9 mouse cellular contexts compared by ENCODE assay signal in the genomic region with DNA sequence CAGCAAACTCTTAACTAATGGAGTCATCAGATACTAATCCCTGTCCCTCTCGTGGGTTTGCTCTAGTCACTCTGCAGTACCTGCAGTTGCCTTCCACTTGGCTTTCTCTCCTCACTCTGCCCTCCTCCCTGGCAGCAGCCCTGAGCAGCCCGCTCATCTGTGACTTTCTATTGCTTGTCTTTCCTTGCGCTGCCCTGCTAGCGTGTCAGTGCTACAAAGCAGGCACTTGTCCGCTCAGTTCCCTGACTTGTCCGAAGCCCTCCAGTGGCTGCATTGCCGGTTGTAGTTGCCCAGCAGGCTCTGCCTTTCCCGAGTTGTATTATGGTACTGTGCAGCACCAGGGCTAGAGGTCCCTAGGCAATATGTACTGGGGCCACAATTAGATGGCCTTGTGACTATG.
A peak's percentile ranks its signal among the peaks of the same experiment; 100 is the strongest.
DNase-seq lines count a peak whose midpoint lies in the region; ATAC-seq and TF ChIP-seq lines count a peak whose summit lies in the region.
"Had no signal": no experiment of that assay in that cellular context is flagged by ENCODE, and none has a peak within 500 bp of the region (broad histone marks: within the 10 kb centered on the region; RNA-seq: fewer than 3 reads in every experiment).

No protein-coding gene starts in this region.

- WGBS in hindbrain, postnatal 0 days, result 27% methylated on average over 8 of the region's 8 CpGs
- WGBS in neural tube, embryonic 14.5 days, result 18% methylated on average over 8 of the region's 8 CpGs

- no peak overlapping the region for H3K9ac ChIP-seq in hindbrain, postnatal 0 days (replicated peaks; ENCODE audit: low read length)
- H3K9ac ChIP-seq in neural tube, embryonic 14.5 days (replicated peaks; ENCODE audit: low read depth, low read length), result no peak overlapping the region

- intact Hi-C loops in gastrocnemius, postnatal 36 days (cut with DNase I), result no loop called here

- H3K27me3 ChIP-seq in testis, adult 2 months (ENCODE audit: control insufficient read depth, insufficient read depth, low read length), result no peaks in the 10 kb centered on the region
- H3K27me3 ChIP-seq in hindbrain, postnatal 0 days (ENCODE audit: insufficient read depth, low read length), result no peaks in the 10 kb centered on the region
- H3K27me3 ChIP-seq in neural tube, embryonic 14.5 days (ENCODE audit: control insufficient read depth, insufficient read depth, low read length), result no peaks in the 10 kb centered on the region

- 0 out of 2 replicates have a peak overlapping the region, but pooled peaks have one; percentile 60 for H3K27ac ChIP-seq in testis, adult 2 months (ENCODE audit: control insufficient read depth, insufficient read depth, low read depth, low read length)
- peak overlapping the region; percentile 65 for H3K27ac ChIP-seq in hindbrain, postnatal 0 days
- no peak overlapping the region; the same call in 1 of the 2 replicates for H3K27ac ChIP-seq in neural tube, embryonic 14.5 days (ENCODE audit: low read depth, low read length)

- no peak for TF ChIP-seq POLR2A in testis, adult 2 months (IDR thresholded peaks at IDR 0.05; ENCODE audit: control insufficient read depth, low read depth, low read length)

- TF ChIP-seq CTCF in testis, adult 2 months (IDR thresholded peaks at IDR 0.05; ENCODE audit: control insufficient read depth, insufficient read depth, insufficient replicate concordance, low read depth, low read length), result no peak
- TF ChIP-seq CTCF in hindbrain, postnatal 0 days (IDR thresholded peaks at IDR 0.05; ENCODE audit: low read depth), result peak; percentile 62

- no peak overlapping the region for H3K4me2 ChIP-seq in hindbrain, postnatal 0 days (ENCODE audit: low read depth, low read length)
- no peak overlapping the region for H3K4me2 ChIP-seq in neural tube, embryonic 14.5 days (ENCODE audit: low read depth, low read length)

- peak overlapping the region; percentile 66 for H3K4me3 ChIP-seq in testis, adult 2 months (ENCODE audit: control insufficient read depth, low read depth, low read length)
- no peak overlapping the region for H3K4me3 ChIP-seq in hindbrain, postnatal 0 days (ENCODE audit: low read length)
- H3K4me3 ChIP-seq in neural tube, embryonic 14.5 days (ENCODE audit: low read depth, low read length), result no peak overlapping the region

- DNase-seq in adrenal gland, adult 2 months, result peak; percentile 55
- DNase-seq in adrenal gland, postnatal 4 days (ENCODE audit: low spot score in 2 of 2), result no peak
- DNase-seq in testis, postnatal 10 days (ENCODE audit: low spot score), result no peak
- DNase-seq in hindbrain, postnatal 0 days (ENCODE audit: low spot score), result peak; percentile 74
- DNase-seq in gastrocnemius, postnatal 36 days, result no peak
- DNase-seq in embryo, embryonic 9.5 days (ENCODE audit: extremely low spot score), result no peak

- peak; percentile 79 for ATAC-seq in hindbrain, postnatal 0 days
- ATAC-seq in neural tube, embryonic 14.5 days (ENCODE audit: low read depth), result peak; percentile 21; the same call in 1 of the 2 replicates
- ATAC-seq: activated CD4-positive, CD25-positive, alpha-beta regulatory T cell, adult 4 months had no signal

- H3K36me3 ChIP-seq in testis, adult 2 months (ENCODE audit: control insufficient read depth, insufficient read depth, low read length), result no peaks in the 10 kb centered on the region
- no peaks in the 10 kb centered on the region for H3K36me3 ChIP-seq in hindbrain, postnatal 0 days (ENCODE audit: insufficient read depth, low read length)
- no peaks in the 10 kb centered on the region for H3K36me3 ChIP-seq in neural tube, embryonic 14.5 days (ENCODE audit: control insufficient read depth, insufficient read depth, low read length)

- no peaks in the 10 kb centered on the region for H3K9me3 ChIP-seq in hindbrain, postnatal 0 days (ENCODE audit: low read length)
- no peaks in the 10 kb centered on the region for H3K9me3 ChIP-seq in neural tube, embryonic 14.5 days (ENCODE audit: control insufficient read depth, low read length)

- H3K4me1 ChIP-seq in testis, adult 2 months (ENCODE audit: control insufficient read depth, insufficient read depth, low read length), result peaks cover 18% of the 10 kb centered on the region
- peaks cover 44% of the 10 kb centered on the region for H3K4me1 ChIP-seq in hindbrain, postnatal 0 days (ENCODE audit: insufficient read depth, low read length)
- peaks cover 59% of the 10 kb centered on the region for H3K4me1 ChIP-seq in neural tube, embryonic 14.5 days (ENCODE audit: control insufficient read depth, insufficient read depth, low read length)

Comparison
In these comparisons a context has a peak if more than half of its experiments do, and no peak if none do; other contexts are left out.
1. DNase-seq: peak in adrenal gland, adult 2 months (single experiment) and hindbrain, postnatal 0 days (single experiment); none in adrenal gland, postnatal 4 days (0 of 2), testis, postnatal 10 days (single experiment), gastrocnemius, postnatal 36 days (0 of 2) and embryo, embryonic 9.5 days (single experiment).